Mouse (Mus musculus) heart, postnatal 0 days (tissue): Measurements from ENCODE around the gene Igf1r. TPM values are rescaled to one million over a fixed set of nuclear protein-coding genes. Genes with fewer than 3 reads are reported as not detected.

Source experiments
- ATAC-seq: fragments of 200-750 bp; cut with Nextera tagmentation; 2 replicates; pipeline ENCODE4 v1.8.0; 2017; ENCODE audit warnings: low read depth, moderate number of reproducible peaks, moderate library complexity; ENCODE audit not compliant: insufficient read depth
- DNase-seq: peaks from one replicate; pipeline ENCODE4 v3.0.0-alpha.2; 2016; ENCODE audit warnings: low spot score
- H3K27ac ChIP-seq: fragments of 300-500 bp; sonication (generic); 2 replicates; pipeline ENCODE4 v1.5.1; 2014; ENCODE audit warnings: low read depth, mild to moderate bottlenecking
- H3K27me3 ChIP-seq: fragments of 300-500 bp; sonication (generic); 2 replicates; pipeline ENCODE4 v1.6.1; 2014; ENCODE audit warnings: low read length, mixed read lengths; ENCODE audit not compliant: control insufficient read depth, insufficient read depth
- H3K36me3 ChIP-seq: fragments of 300-500 bp; sonication (generic); replicated peaks from 2 replicates; pipeline ENCODE4 v1.6.1; 2014; ENCODE audit warnings: low read length, mixed read lengths; ENCODE audit not compliant: control insufficient read depth, insufficient read depth
- H3K4me1 ChIP-seq: fragments of 300-500 bp; sonication (generic); 2 replicates; pipeline ENCODE4 v1.6.1; 2014; ENCODE audit warnings: antibody characterized with exemption; ENCODE audit not compliant: control insufficient read depth, insufficient read depth
- H3K4me2 ChIP-seq: fragments of 300-500 bp; sonication (generic); 2 replicates; pipeline ENCODE4 v1.6.1; 2014; ENCODE audit warnings: low read depth, mild to moderate bottlenecking, low read length, moderate library complexity
- H3K4me3 ChIP-seq: fragments of 300-500 bp; sonication (generic); 2 replicates; pipeline ENCODE4 v1.5.1; 2014; ENCODE audit warnings: low read depth, low read length
- H3K9ac ChIP-seq: fragments of 300-500 bp; sonication (generic); replicated peaks from 2 replicates; pipeline ENCODE4 v1.6.1; 2014; ENCODE audit warnings: low read depth, low read length, mixed read lengths
- H3K9me3 ChIP-seq: fragments of 300-500 bp; sonication (generic); replicated peaks from 2 replicates; pipeline ENCODE4 v1.6.1; 2016; ENCODE audit warnings: low read length; ENCODE audit not compliant: control insufficient read depth
- CTCF ChIP-seq: IDR thresholded peaks from 2 replicates; pipeline ENCODE4 v1.5.1; 2016; ENCODE audit warnings: antibody characterized with exemption, control low read depth, low read depth
- EP300 ChIP-seq: IDR thresholded peaks from 2 replicates; pipeline ENCODE4 v1.6.1; 2016; ENCODE audit warnings: antibody characterized with exemption, low read depth
- WGBS: fragments of 180-500 bp; shearing (Covaris S2); extraction: QIAGEN DNeasy Blood & Tissue Kit; methylation state at CpG from one replicate; pipeline ENCODE4 v1.1.7; 2014; 5-methylcytosine and 5-hydroxymethylcytosine counted together
- polyA plus RNA-seq: library from polyadenylated mRNA; unstranded; fragments of >200 nt; fragmentation: Nextera tagmentation; extraction: Ambion mirVana; gene quantifications from 2 replicates; pipeline ENCODE4 v1.2.1, GENCODE M21; 2015
- total RNA-seq: library from RNA; depleted of rRNA; stranded (reverse); fragments of >200 nt; gene quantifications from 2 replicates; pipeline ENCODE4 v1.2.3, GENCODE M21; 2014; ENCODE audit warnings: low replicate concordance

Igf1r gene
- total and polyA plus RNA-seq, 2 experiments from 2014 or later = 8.8 to 41.8 TPM

GRCm38 (mm10) chr7:67951532-67952035, 1.0 kb upstream of the Igf1r start:
- Histone ChIP-seq H3K27ac (peak overlapping the region; percentile 100), H3K9me3 (no peaks in the 10 kb centered on the region), H3K4me2 (peak overlapping the region; percentile 78), H3K27me3 (no peaks in the 10 kb centered on the region; the same call in 1 of the 2 replicates), H3K4me1 (peaks cover 9% of the 10 kb centered on the region), H3K9ac (peak overlapping the region; percentile 99), H3K36me3 (no peaks in the 10 kb centered on the region), H3K4me3 (peak overlapping the region; percentile 99)
- DNase-seq (peak; percentile 95), ATAC-seq (peak; percentile 86)
- WGBS = under 1% methylated on average over 54 of the region's 73 CpGs
- 0 out of 2 replicates have a peak, but pooled peaks have one; percentile 7 for TF ChIP-seq EP300
- no peak for TF ChIP-seq CTCF

- peak overlapping the region; percentile 99 for H3K9ac ChIP-seq
- under 1% methylated on average over 47 of the region's 91 CpGs for WGBS
These were observed 468 bp upstream of the Igf1r start for GRCm38 (mm10) chr7:67952036-67952681.

GRCm38 (mm10) chr7:67953764-67954242, 1.2 kb downstream of the Igf1r start:
- WGBS = under 1% methylated on average over 22 of the region's 23 CpGs
- no peak for TF ChIP-seq EP300
- TF ChIP-seq CTCF = no peak
- ATAC-seq (no peak), DNase-seq (no peak)
- Histone ChIP-seq H3K36me3 (no peaks in the 10 kb centered on the region), H3K4me2 (peak overlapping the region; percentile 78), H3K4me3 (peak overlapping the region; percentile 99), H3K4me1 (peaks cover 24% of the 10 kb centered on the region), H3K9ac (peak overlapping the region; percentile 99), H3K27ac (peak overlapping the region; percentile 100), H3K9me3 (no peaks in the 10 kb centered on the region), H3K27me3 (no peaks in the 10 kb centered on the region)

More at GRCm38 (mm10) chr7:67952036-67952681, 468 bp upstream of the Igf1r start:
- Histone ChIP-seq H3K4me3 (peak overlapping the region; percentile 99), H3K4me1 (peaks cover 9% of the 10 kb centered on the region), H3K9me3 (no peaks in the 10 kb centered on the region), H3K27ac (peak overlapping the region; percentile 100), H3K4me2 (peak overlapping the region; percentile 78), H3K36me3 (no peaks in the 10 kb centered on the region), H3K27me3 (no peaks in the 10 kb centered on the region)
- TF ChIP-seq CTCF = no peak
- TF ChIP-seq EP300 = no peak
- ATAC-seq (peak; percentile 49), DNase-seq (peak; percentile 84)

- TF ChIP-seq EP300 = no peak
- no peak for TF ChIP-seq CTCF
- ATAC-seq = no peak
- DNase-seq = no peak
- Histone ChIP-seq H3K4me2 (peak overlapping the region; percentile 78), H3K4me1 (peaks cover 25% of the 10 kb centered on the region), H3K36me3 (no peaks in the 10 kb centered on the region), H3K9me3 (no peaks in the 10 kb centered on the region), H3K4me3 (peak overlapping the region; percentile 99), H3K9ac (peak overlapping the region; percentile 99), H3K27ac (peak overlapping the region; percentile 100), H3K27me3 (no peaks in the 10 kb centered on the region)
- 8% methylated on average over 10 of the region's 10 CpGs for WGBS
These were observed 2.1 kb downstream of the Igf1r start for GRCm38 (mm10) chr7:67954591-67955185.

- peak overlapping the region; percentile 49 for H3K9ac ChIP-seq
- H3K9me3 ChIP-seq = no peaks in the 10 kb centered on the region
- peak overlapping the region; percentile 78 for H3K4me2 ChIP-seq
- no peak for TF ChIP-seq EP300
- TF ChIP-seq CTCF = no peak
- H3K4me3 ChIP-seq = peak overlapping the region; percentile 99
- peak overlapping the region; percentile 100 for H3K27ac ChIP-seq
- ATAC-seq (no peak), DNase-seq (no peak)
- H3K27me3 ChIP-seq = no peaks in the 10 kb centered on the region
- H3K4me1 ChIP-seq = peaks cover 25% of the 10 kb centered on the region
- H3K36me3 ChIP-seq = no peaks in the 10 kb centered on the region
- 13% methylated on average over 5 of the region's 5 CpGs for WGBS
These were observed 2.6 kb downstream of the Igf1r start for GRCm38 (mm10) chr7:67955276-67955675.
